ENCODE assay signal across 8 mouse cellular contexts in the genomic region with DNA sequence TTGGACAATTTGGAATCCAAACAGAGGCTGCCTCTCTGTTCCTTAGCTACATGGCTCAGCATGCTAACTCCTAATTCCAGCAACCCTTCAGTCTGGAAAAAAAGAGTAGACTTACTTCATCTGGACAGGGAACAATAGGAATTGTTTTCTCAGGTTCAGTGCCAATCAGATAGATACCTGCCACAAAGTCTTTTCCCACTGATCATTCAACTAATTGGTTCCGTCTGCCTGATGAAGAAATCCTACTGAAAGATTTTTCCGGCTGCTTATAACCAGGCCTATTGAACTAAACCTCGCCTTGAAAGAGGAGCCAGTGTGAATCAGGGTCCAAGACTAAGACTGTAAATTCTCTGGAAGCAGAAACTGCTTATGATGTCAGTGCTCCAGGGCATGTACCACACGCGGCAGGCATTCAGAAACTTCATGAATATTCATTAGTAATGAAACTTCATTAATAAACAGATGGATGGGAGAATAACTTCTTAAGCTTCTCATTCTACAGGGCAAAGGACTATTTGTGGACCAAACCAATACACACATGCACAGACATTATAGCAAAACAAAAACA. TPM values are rescaled to one million over a fixed set of nuclear protein-coding genes. Genes with fewer than 3 reads are reported as not detected.
DNase-seq lines count a peak whose midpoint lies in the region; ATAC-seq and TF ChIP-seq lines count a peak whose summit lies in the region.

No protein-coding gene starts in this region.

- H3K27ac ChIP-seq in spleen, adult 2 months (ENCODE audit: insufficient read depth, low read length) = no peak overlapping the region
- H3K27ac ChIP-seq in forebrain, embryonic 14.5 days (ENCODE audit: low read depth, low read length) = no peak overlapping the region
- peak overlapping the region; percentile 55; the same call in 1 of the 2 replicates for H3K27ac ChIP-seq in kidney, embryonic 15.5 days
- no peak overlapping the region for H3K27ac ChIP-seq in neural tube, embryonic 12.5 days

- DNase-seq in spleen, adult 2 months (ENCODE audit: low read depth in 1 of 2, low spot score in 2 of 2) = no peak
- DNase-seq in spleen, postnatal 14 days (ENCODE audit: low spot score in 2 of 2) = no peak
- DNase-seq in forebrain, embryonic 14.5 days (ENCODE audit: low spot score) = peak; percentile 75
- DNase-seq in adipocyte (ENCODE audit: low spot score) = no peak
- no peak for DNase-seq in spleen, adult 12 weeks (ENCODE audit: low spot score)
- no peak for DNase-seq in testis, postnatal 14 days (ENCODE audit: low spot score)

- 54% methylated on average over 5 of the region's 5 CpGs for WGBS in spleen, adult 2 months
- WGBS in forebrain, embryonic 14.5 days = 2% methylated on average over 5 of the region's 5 CpGs
- 38% methylated on average over 5 of the region's 5 CpGs for WGBS in kidney, embryonic 15.5 days
- 24% methylated on average over 5 of the region's 5 CpGs for WGBS in neural tube, embryonic 12.5 days

- H3K27me3 ChIP-seq in spleen, adult 2 months (ENCODE audit: control insufficient read depth, insufficient read depth, low read length) = no peaks in the 10 kb centered on the region
- H3K27me3 ChIP-seq in forebrain, embryonic 14.5 days (replicated peaks; ENCODE audit: control insufficient read depth, insufficient read depth, low read length) = no peaks in the 10 kb centered on the region
- no peaks in the 10 kb centered on the region for H3K27me3 ChIP-seq in kidney, embryonic 15.5 days
- no peaks in the 10 kb centered on the region for H3K27me3 ChIP-seq in neural tube, embryonic 12.5 days (replicated peaks)

- H3K9ac ChIP-seq in forebrain, embryonic 14.5 days (ENCODE audit: low read length) = peak overlapping the region; percentile 56
- peak overlapping the region; percentile 53; the same call in 1 of the 2 replicates for H3K9ac ChIP-seq in kidney, embryonic 15.5 days
- H3K9ac ChIP-seq in neural tube, embryonic 12.5 days = no peak overlapping the region

- H3K4me2 ChIP-seq in forebrain, embryonic 14.5 days (ENCODE audit: low read length) = peak overlapping the region; percentile 66
- peak overlapping the region; percentile 65 for H3K4me2 ChIP-seq in kidney, embryonic 15.5 days
- H3K4me2 ChIP-seq in neural tube, embryonic 12.5 days (replicated peaks) = peak overlapping the region; percentile 76

- peak overlapping the region; percentile 59; the same call in 1 of the 2 replicates for H3K4me3 ChIP-seq in spleen, adult 2 months (ENCODE audit: extremely low read depth, insufficient read depth, insufficient read length)
- H3K4me3 ChIP-seq in forebrain, embryonic 14.5 days (ENCODE audit: low read depth, low read length) = peak overlapping the region; percentile 56
- H3K4me3 ChIP-seq in kidney, embryonic 15.5 days (replicated peaks) = peak overlapping the region; percentile 76
- H3K4me3 ChIP-seq in neural tube, embryonic 12.5 days = peak overlapping the region; percentile 65

- H3K36me3 ChIP-seq in spleen, adult 2 months (ENCODE audit: control insufficient read depth, insufficient read depth, low read length) = no peaks in the 10 kb centered on the region
- H3K36me3 ChIP-seq in forebrain, embryonic 14.5 days (ENCODE audit: control insufficient read depth, insufficient read depth, low read length) = no peaks in the 10 kb centered on the region
- H3K36me3 ChIP-seq in kidney, embryonic 15.5 days = no peaks in the 10 kb centered on the region
- no peaks in the 10 kb centered on the region for H3K36me3 ChIP-seq in neural tube, embryonic 12.5 days

- no peaks in the 10 kb centered on the region for H3K9me3 ChIP-seq in forebrain, embryonic 14.5 days (replicated peaks; ENCODE audit: control insufficient read depth, low read length)
- H3K9me3 ChIP-seq in kidney, embryonic 15.5 days (replicated peaks) = no peaks in the 10 kb centered on the region
- H3K9me3 ChIP-seq in neural tube, embryonic 12.5 days = no peaks in the 10 kb centered on the region

- H3K4me1 ChIP-seq in spleen, adult 2 months (ENCODE audit: control insufficient read depth, insufficient read depth, insufficient read length) = no peaks in the 10 kb centered on the region
- peaks cover 10% of the 10 kb centered on the region; the same call in 1 of the 2 replicates for H3K4me1 ChIP-seq in forebrain, embryonic 14.5 days (ENCODE audit: control insufficient read depth, insufficient read depth, low read length)
- peaks cover 3% of the 10 kb centered on the region for H3K4me1 ChIP-seq in kidney, embryonic 15.5 days
- peaks cover 9% of the 10 kb centered on the region; the same call in 1 of the 2 replicates for H3K4me1 ChIP-seq in neural tube, embryonic 12.5 days

- peak; percentile 66 for ATAC-seq in forebrain, embryonic 14.5 days
- no peak for ATAC-seq in kidney, embryonic 15.5 days (replicated peaks; ENCODE audit: low FRiP score)
- ATAC-seq in neural tube, embryonic 12.5 days (ENCODE audit: low FRiP score, low read depth) = peak; percentile 55

- TF ChIP-seq POLR2A in spleen, adult 2 months (IDR thresholded peaks at IDR 0.05; ENCODE audit: low read depth, low read length) = no peak

- TF ChIP-seq CTCF in spleen, adult 2 months (IDR thresholded peaks at IDR 0.05; ENCODE audit: extremely low read depth, insufficient read depth, insufficient read length, insufficient replicate concordance) = no peak

RNA-seq across cellular contexts. Expression of gene Mfsd9, which starts 0.7 kb away (rescaled TPM):
- polyA plus RNA-seq in spleen, adult 2 months (2012; rRNA removed) = 0.83 and 1.00 TPM in 2 replicates
- polyA plus RNA-seq in forebrain, embryonic 14.5 days (2014; fragmentation: Nextera tagmentation; extraction: Ambion mirVana) = 5.4 and 6.5 TPM in 2 replicates
- 3.9 and 5.1 TPM in 2 replicates for polyA plus RNA-seq in kidney, embryonic 15.5 days (2015; fragmentation: Nextera tagmentation; extraction: Ambion mirVana)
- polyA plus RNA-seq in neural tube, embryonic 12.5 days (2016; fragmentation: Nextera tagmentation; extraction: Ambion mirVana) = 4.9 and 5.7 TPM in 2 replicates

RNA-seq across cellular contexts. Expression of gene Tmem182, which starts 15.7 kb away (rescaled TPM):
- polyA plus RNA-seq in spleen, adult 2 months (2012; rRNA removed) = 0.02 and 0.07 TPM in 2 replicates
- polyA plus RNA-seq in forebrain, embryonic 14.5 days (2014; fragmentation: Nextera tagmentation; extraction: Ambion mirVana) = not detected in 2 replicates
- 1.2 and 1.5 TPM in 2 replicates for polyA plus RNA-seq in kidney, embryonic 15.5 days (2015; fragmentation: Nextera tagmentation; extraction: Ambion mirVana)
- 0.35 and 0.56 TPM in 2 replicates for polyA plus RNA-seq in neural tube, embryonic 12.5 days (2016; fragmentation: Nextera tagmentation; extraction: Ambion mirVana)
